Mouse (Mus musculus) brown adipose tissue, adult 24 weeks (tissue): ENCODE measurements at regions not wholly inside any gene's neighbourhood (a gene's known extent, or its start where the extent isn't known, plus 50 kb on each side); places are given as distances from the start of the nearest gene placed in this dataset.
A peak's percentile ranks its signal among the peaks of the same experiment; 100 is the strongest.

Experiments used
- H3K27ac ChIP-seq: fragments of 200-500 bp; replicated peaks from 2 replicates; pipeline ENCODE4 v1.5.1; 2012; ENCODE audit warnings: low read depth, mild to moderate bottlenecking, low read length
- H3K4me1 ChIP-seq: fragments of 200-500 bp; 2 replicates; pipeline ENCODE4 v1.6.1; 2012; ENCODE audit warnings: low read length, mixed read lengths; ENCODE audit not compliant: control insufficient read depth, insufficient read depth, insufficient read length
- H3K4me3 ChIP-seq: fragments of 200-500 bp; 2 replicates; pipeline ENCODE4 v1.5.1; 2012; ENCODE audit warnings: low read depth, mild to moderate bottlenecking, low read length, moderate library complexity; ENCODE audit not compliant: insufficient read depth

DNA sequence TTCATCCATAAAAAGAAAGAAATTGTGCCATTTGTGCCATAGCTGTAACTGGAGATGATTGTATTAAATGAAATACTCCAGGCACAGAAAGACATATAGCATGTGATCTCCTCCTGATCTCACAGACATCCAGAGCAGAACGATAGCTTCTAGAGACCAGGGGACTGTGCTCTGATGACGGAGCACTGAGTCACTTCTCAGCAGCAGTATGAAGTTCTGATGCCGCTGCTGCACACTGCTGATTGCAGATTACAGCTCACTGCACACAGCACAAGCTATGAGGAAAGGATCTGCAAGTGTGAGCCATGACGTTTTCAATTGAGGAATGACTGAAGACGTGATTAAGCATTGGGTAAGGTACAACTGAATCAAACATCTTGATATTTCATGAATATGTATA, 190.6 kb upstream of the Adamts9 start:
- Histone ChIP-seq H3K4me3 (no peak overlapping the region), H3K4me1 (no peaks in the 10 kb centered on the region)

DNA sequence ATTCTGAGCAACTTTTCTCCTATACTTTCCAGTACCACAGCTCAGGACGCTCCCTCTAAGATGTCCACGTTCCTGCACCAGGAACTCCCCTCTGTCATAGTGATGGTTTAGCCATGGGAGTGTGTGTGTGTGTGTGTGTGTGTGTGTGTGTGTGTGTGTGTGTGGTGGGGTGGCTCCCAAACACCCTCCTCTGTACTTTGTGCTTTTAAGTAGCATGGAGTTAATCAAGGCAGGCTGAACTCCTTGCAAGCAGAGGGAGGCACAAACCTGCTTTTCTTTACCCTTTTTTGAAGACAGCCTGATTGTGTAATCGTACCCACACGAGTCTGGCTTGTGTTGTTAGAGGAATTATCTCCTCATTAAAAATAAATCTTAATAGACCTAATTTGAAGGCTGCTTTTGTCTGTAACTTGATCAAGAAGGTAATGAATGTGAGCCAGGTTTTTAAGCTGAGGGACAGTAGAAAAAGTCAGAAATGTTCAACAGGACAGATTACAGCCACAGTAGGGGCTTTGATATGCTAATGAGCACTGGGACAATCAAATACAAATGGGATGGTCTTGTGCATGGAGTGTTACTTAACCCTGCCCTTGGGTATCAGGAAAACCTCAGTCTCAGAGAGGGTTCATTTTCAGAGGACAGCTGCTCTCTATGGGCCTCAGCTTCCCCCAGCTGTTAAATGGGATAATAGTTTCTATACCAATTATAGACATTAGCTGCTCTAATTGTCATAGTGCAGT, 187.8 kb upstream of the Adamts9 start:
- no peaks in the 10 kb centered on the region for H3K4me1 ChIP-seq
- no peak overlapping the region for H3K27ac ChIP-seq
- H3K4me3 ChIP-seq = no peak overlapping the region

More for the DNA sequence above, 190.6 kb upstream of the Adamts9 start:
- no peak overlapping the region for H3K27ac ChIP-seq

DNA sequence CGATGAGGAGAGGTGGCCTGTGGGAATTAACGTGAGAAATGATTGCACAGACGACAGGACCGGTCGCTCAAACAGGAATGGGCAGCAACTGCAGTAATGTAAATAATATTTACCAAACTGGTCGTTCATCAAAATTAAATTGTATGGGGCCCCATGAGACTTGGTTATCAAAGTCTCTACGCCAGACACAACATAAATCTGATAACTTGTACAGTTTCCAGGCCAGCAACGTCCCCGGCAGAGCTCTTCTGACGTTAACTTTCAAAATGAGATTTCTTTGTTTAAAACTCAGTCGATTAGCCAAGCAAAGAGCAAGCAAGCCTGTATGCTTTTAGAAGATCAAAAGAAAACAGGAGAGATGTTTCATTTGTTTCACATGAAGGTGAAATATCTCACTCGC, 176.2 kb upstream of the Adamts9 start:
- Histone ChIP-seq H3K27ac (no peak overlapping the region), H3K4me3 (no peak overlapping the region), H3K4me1 (peaks cover 2% of the 10 kb centered on the region; the same call in 1 of the 2 replicates)

DNA sequence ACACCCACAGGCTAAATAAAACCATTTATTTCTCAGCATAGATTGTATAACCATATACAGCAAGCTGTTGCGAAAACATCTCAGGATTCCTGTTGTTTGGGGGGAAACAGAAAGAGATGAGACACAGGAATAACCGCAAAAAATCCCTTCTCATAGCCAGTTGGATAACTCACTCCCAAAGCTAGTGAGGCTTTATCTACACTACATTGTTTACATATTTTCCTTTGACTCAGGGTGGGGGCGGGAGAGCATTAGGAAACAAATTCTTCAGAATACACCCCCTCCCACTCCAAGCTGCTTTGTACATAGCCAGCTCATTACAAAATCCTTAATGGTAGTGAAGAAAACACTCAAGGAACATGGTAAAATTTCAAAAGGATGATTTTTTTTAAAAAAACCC, 170.1 kb upstream of the Adamts9 start:
- H3K4me3 ChIP-seq = no peak overlapping the region
- H3K4me1 ChIP-seq = no peaks in the 10 kb centered on the region; the same call in 1 of the 2 replicates
- H3K27ac ChIP-seq = no peak overlapping the region

DNA sequence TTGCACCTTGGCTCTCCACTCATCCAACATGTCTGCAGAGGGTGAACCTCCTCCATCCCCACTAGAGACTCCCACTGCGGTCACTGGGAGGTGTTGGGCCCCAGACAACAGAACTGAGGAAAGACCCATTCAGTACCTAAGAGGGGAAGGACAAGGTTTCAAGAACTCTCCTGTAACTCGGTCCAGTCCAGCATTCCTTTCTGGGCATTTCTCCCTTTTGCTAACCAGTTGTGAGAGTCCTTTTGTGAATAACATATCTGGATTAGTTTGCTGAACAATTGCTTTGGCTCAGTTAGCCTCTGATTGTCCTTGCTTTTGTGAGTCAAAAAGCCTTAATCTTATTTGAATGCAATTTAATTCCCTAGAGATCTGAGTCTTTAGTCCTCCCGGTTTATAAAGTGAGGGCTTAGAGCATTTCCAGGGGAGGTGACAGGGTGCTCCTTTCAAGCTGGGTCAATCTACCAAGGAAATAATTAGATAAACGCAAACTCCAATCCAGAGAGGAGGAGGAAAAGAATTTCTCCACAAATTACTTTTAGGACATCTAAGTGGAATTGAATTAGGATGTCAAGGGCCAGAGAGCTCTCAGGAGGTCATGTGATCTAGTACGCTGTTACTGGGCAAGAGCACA, 151.6 kb upstream of the Adamts9 start:
- no peak overlapping the region for H3K4me3 ChIP-seq
- no peaks in the 10 kb centered on the region; the same call in 1 of the 2 replicates for H3K4me1 ChIP-seq
- H3K27ac ChIP-seq = no peak overlapping the region

DNA sequence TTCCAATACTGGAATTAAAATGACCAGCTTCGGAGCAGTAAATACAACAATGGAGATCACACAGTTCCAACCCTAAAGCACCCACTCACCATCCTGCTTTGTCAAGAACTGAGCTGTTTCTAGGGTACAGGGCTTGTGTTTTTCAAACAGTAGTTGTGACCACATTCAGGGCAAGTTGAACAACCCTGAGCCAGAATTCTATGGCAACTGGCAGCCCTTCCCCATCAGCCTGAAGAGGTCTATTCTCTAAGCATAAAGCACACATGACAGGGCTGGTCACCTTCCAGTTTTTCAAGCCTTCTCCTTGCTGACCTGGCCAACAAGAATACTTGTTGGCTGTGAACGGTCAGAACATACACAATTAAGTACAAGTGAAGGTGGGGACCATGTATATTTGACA, 150.5 kb upstream of the Adamts9 start:
- H3K4me1 ChIP-seq = no peaks in the 10 kb centered on the region
- H3K27ac ChIP-seq = no peak overlapping the region
- H3K4me3 ChIP-seq = no peak overlapping the region

DNA sequence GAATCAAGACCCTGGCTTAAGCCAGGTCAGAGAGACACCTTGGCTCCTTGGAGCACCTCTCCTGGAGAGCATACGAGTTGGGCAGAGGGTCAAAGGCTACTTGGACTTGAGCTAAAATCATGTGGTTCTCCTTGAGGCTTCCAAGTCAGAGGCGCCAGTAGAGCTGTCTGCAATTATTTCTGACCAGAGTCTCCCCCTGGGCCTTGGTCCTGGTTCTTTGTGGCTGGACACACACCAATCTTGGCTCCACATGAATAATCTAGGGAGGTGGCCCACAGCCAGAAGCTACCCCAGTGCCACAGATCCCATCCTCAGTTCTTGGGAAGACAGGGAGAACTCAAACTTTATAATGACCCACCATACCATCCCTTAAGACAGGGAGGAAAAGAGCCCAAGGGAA, 144.0 kb upstream of the Adamts9 start:
- H3K4me3 ChIP-seq = no peak overlapping the region
- H3K4me1 ChIP-seq = no peaks in the 10 kb centered on the region
- H3K27ac ChIP-seq = 0 out of 2 replicates have a peak overlapping the region, but pooled peaks have one; percentile 28

DNA sequence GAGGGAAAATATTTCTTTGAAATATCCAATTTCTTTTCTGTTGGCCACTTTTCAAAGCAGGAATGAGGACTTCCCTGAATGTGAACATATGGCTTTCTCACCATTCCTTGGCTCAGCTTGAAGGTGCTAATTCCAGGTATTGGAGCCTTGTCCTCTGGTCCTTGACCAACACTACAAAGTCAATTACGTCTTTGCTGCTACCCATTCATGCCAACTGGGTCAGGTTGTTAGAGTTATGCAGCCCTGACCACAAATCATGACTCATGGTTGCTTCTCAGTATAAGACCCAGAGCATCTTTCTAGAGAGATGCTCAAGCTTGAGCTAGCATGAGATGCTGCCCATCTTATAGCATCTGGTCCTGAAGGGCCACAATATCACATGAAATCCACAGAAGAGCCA, 141.0 kb upstream of the Adamts9 start:
- no peaks in the 10 kb centered on the region for H3K4me1 ChIP-seq
- H3K27ac ChIP-seq = no peak overlapping the region
- no peak overlapping the region for H3K4me3 ChIP-seq

DNA sequence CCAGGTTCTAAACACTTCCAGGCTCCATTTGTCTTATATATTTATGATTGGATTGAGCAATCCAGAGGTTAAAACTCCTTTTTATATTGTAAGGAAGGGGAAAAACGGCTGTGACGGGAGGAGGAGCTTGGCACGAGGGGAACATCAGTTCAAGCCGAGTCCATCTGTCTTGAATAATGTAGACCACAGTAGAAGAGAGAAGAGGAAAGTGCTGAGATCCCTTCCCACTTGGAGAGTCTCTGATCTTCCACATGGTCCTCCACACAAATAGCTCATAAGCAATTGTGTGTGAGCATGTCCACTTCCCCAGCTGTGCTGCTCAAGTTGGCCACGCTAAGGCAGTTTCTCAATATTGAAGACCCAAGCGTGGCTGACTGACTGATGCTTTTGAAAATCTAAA, 140.4 kb upstream of the Adamts9 start:
- Histone ChIP-seq H3K27ac (no peak overlapping the region), H3K4me3 (no peak overlapping the region), H3K4me1 (no peaks in the 10 kb centered on the region)

DNA sequence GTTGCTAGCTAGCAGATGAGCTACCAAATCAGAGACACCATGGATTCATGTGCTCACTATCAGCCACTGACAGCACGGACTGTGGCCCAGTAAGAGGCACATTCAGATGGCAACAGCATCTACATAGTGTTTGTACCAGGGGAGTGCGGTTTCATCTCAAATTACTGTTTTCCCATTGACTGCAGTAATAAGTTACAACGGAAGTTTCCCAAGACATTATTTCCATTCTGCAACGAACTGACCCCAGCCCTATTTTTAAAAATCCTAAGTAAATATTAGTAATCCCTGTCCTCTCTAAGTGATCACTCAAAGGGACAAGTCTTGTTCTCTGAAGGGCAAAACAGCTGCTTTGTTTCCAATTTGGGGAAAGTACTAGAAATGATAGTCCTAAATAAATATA, 138.9 kb upstream of the Adamts9 start:
- Histone ChIP-seq H3K27ac (no peak overlapping the region), H3K4me1 (no peaks in the 10 kb centered on the region), H3K4me3 (no peak overlapping the region)

DNA sequence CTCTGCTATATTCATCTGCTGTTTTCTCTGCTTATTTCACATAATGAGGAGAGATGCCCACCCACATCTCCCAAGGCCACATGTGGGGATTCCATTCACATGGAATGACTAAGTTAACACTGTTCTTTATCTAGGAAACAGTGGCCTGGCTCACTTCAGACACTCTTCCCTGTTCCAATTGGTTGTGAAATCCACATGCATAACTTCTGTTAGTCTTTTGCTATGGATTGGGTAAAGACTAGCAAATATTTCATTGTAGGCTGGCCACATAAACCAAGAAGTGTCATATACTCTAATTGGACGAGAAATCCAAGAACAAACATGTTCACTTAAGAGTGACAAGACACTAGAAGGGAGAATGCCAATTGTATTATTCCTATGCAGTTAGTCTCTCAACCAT, 133.4 kb upstream of the Adamts9 start:
- no peak overlapping the region for H3K4me3 ChIP-seq
- H3K4me1 ChIP-seq = peaks cover 13% of the 10 kb centered on the region; the same call in 1 of the 2 replicates
- no peak overlapping the region for H3K27ac ChIP-seq

DNA sequence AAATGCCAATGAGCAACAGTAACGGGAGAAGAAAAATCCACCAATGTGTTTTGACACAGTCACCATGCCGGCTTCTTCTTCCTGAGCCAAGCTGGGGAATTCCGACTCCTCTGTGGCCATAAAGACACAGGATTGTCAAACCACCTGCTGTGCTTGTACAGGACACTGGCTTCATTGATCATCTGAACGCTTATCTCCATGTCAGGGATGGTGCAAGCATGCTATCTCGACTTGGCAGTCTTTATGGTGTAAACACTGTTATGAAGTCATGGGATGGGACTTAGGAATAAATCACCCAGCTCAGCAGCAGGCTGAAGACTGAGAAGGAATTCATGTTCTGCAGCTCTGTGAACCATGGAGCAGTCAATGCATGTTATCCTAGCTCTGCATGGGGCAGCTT, 132.6 kb upstream of the Adamts9 start:
- peaks cover 13% of the 10 kb centered on the region; the same call in 1 of the 2 replicates for H3K4me1 ChIP-seq
- no peak overlapping the region for H3K4me3 ChIP-seq
- peak overlapping the region; percentile 68 for H3K27ac ChIP-seq

DNA sequence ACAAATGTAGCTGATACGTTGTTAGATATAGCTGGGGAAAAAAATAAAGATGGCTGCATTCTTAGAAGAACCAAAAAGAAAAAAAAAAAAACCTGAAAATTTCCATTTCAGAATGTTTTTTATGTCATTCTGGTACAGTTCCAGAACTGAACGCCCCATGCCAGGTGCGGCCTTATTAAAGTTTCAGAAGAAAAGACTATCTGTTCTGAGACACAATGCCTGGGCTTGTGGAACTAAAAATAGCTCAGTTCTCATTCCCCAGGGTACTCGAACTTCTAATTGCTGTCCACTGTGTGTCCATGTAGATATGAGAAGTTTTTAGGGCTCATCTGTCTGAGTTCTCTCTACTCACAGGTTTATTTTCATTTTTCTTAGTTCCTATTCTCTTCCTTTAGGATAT, 131.7 kb upstream of the Adamts9 start:
- Histone ChIP-seq H3K4me1 (peaks cover 13% of the 10 kb centered on the region; the same call in 1 of the 2 replicates), H3K27ac (peak overlapping the region; percentile 83), H3K4me3 (no peak overlapping the region)

DNA sequence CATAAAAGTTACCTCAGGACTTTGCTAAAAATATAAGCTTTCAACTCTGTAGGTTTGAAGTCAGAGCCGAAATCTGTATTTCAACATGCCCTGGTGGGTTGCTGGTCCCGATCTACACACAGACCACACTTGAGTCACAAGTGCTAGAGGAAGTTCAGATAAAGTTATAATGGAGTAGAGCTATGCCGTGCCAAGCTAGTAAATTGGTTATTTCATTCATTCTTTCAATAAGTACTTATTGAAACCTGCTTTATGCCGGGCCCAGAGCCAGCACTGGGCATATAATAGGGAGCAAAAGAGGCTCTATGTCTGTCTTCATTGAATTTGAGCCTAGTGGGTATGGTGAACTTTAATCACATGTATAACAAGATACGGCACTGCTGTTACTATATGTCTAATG, 127.6 kb upstream of the Adamts9 start:
- Histone ChIP-seq H3K27ac (no peak overlapping the region), H3K4me3 (no peak overlapping the region), H3K4me1 (peaks cover 10% of the 10 kb centered on the region; the same call in 1 of the 2 replicates)

DNA sequence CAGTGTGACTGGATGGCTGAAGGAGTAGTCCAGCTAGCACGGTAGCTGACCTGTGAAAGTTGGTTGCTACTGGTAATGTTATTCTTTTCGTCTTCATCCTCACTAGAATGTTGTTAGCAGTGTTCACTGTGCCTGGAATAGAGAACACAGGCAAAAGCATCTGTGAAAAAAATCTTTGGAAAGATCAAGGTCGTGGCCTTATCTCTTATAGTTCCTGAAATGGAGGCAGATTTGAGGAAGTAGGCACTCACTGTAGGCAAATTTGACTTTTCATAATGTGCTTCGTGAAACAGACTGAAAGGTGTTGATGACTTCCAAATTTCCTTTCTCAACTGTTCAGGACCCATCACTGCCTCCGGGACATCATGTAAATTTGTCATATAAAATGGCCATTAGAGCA, 124.5 kb upstream of the Adamts9 start:
- peaks cover 4% of the 10 kb centered on the region; the same call in 1 of the 2 replicates for H3K4me1 ChIP-seq
- no peak overlapping the region for H3K27ac ChIP-seq
- no peak overlapping the region for H3K4me3 ChIP-seq
